Mouse (Mus musculus) limb, embryonic 15.5 days (tissue): ENCODE results near the gene Kif26a. TPM values are rescaled to one million over a fixed set of nuclear protein-coding genes. Genes with fewer than 3 reads are reported as not detected.

Experiments
- ATAC-seq: fragments of 200-750 bp; cut with Nextera tagmentation; 2 replicates; pipeline ENCODE4 v1.8.0; 2017; ENCODE audit warnings: low read depth, moderate TSS enrichment; ENCODE audit not compliant: insufficient number of reproducible peaks, low FRiP score, low TSS enrichment
- H3K27ac ChIP-seq: fragments of 300-500 bp; sonication (generic); 2 replicates; pipeline ENCODE4 v1.5.1; 2015; ENCODE audit warnings: moderate library complexity, mild to moderate bottlenecking, inconsistent platforms
- H3K27me3 ChIP-seq: fragments of 300-500 bp; sonication (generic); 2 replicates; pipeline ENCODE4 v1.6.1; 2015; ENCODE audit warnings: inconsistent platforms
- H3K36me3 ChIP-seq: fragments of 300-500 bp; sonication (generic); 2 replicates; pipeline ENCODE4 v1.6.1; 2015; ENCODE audit warnings: inconsistent platforms
- H3K4me1 ChIP-seq: fragments of 300-500 bp; sonication (generic); 2 replicates; pipeline ENCODE4 v1.6.1; 2015; ENCODE audit warnings: inconsistent platforms
- H3K4me2 ChIP-seq: fragments of 300-500 bp; sonication (generic); 2 replicates; pipeline ENCODE4 v1.6.1; 2015; ENCODE audit warnings: mild to moderate bottlenecking, inconsistent platforms
- H3K4me3 ChIP-seq: fragments of 300-500 bp; sonication (generic); 2 replicates; pipeline ENCODE4 v1.5.1; 2015; ENCODE audit warnings: mild to moderate bottlenecking, inconsistent platforms
- H3K9ac ChIP-seq: fragments of 300-500 bp; sonication (generic); 2 replicates; pipeline ENCODE4 v1.6.1; 2015; ENCODE audit warnings: inconsistent platforms
- H3K9me3 ChIP-seq: fragments of 300-500 bp; sonication (generic); 2 replicates; pipeline ENCODE4 v1.6.1; 2016; ENCODE audit warnings: inconsistent platforms
- WGBS: fragments of 180-500 bp; shearing (Covaris S2); methylation state at CpG from one replicate; pipeline ENCODE4 v1.1.7; 2015; 5-methylcytosine and 5-hydroxymethylcytosine counted together
- polyA plus RNA-seq: library from polyadenylated mRNA; unstranded; fragments of >200 nt; fragmentation: Nextera tagmentation; extraction: Ambion mirVana; gene quantifications from 2 replicates; pipeline ENCODE4 v1.2.1, GENCODE M21; 2015

Kif26a gene
- polyA plus RNA-seq, 1 experiment from 2014 or later: 8.7 TPM

DNA sequence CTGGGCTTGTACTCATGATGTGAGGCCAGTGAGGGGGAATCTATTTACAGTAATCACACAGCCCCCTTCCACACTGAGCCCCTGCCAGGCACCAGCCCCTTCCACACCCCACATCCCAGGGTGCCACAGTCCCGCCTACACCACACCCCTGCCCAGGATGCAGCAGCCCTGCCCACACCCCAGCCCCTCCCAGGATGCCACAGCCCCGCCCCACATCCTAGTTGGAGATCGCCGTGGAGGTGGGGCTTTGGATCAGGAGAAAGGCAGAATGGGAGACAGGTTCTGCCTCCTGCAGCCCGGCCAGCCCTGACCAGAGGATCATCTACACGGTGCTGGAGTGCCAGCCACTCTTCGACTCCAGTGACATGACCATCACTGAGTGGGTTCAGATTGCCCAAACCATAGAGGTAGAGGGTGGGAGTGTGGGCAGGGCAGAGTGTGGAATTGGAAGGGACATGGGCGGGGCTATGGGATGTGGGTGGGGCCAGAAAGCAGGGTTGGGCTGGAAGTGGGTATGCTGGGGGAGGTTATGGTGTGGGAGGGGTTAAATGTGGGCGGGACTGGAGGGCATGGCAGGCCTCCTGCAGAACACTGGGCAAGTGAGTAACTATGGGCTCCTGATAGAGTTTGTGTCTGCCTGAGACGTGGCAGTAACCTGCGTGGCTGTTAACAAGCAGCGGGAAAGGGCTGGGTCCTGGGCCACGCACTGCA is 33.2 kb upstream of the Kif26a start:
- H3K9ac ChIP-seq: no peak overlapping the region
- peaks cover 11% of the 10 kb centered on the region for H3K4me1 ChIP-seq
- no peak overlapping the region for H3K4me3 ChIP-seq
- ATAC-seq: peak; percentile 46
- no peaks in the 10 kb centered on the region for H3K9me3 ChIP-seq
- WGBS: 15% methylated on average over 13 of the region's 13 CpGs
- 0 out of 2 replicates have a peak, but pooled peaks cover 11% of the 10 kb centered on the region for H3K27me3 ChIP-seq
- H3K27ac ChIP-seq: no peak overlapping the region
- H3K36me3 ChIP-seq: no peaks in the 10 kb centered on the region
- no peak overlapping the region for H3K4me2 ChIP-seq

DNA sequence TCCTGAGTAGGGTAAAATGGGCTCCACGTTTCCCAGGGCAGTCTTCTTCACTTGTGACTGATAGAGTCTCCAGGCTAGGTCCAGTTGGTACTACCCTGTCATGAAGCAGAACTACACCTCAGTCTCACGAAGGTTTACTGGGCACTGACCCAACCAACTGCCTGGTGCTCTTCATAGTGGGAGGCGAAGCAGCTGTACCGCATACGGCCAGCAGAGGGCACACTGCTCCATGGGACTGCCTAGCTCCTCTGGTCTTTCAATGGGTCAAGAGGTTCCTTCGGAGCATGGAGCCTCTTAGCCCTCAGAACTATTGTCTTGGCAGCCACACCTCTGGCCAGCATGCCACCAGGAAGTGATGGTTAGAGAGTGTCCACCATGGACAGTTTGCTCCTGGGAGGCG is 32.3 kb upstream of the Kif26a start:
- Histone ChIP-seq H3K4me2 (no peak overlapping the region), H3K36me3 (no peaks in the 10 kb centered on the region), H3K9me3 (no peaks in the 10 kb centered on the region), H3K27me3 (0 out of 2 replicates have a peak, but pooled peaks cover 11% of the 10 kb centered on the region), H3K9ac (no peak overlapping the region), H3K27ac (no peak overlapping the region), H3K4me1 (peaks cover 11% of the 10 kb centered on the region), H3K4me3 (no peak overlapping the region)
- 17% methylated on average over 7 of the region's 7 CpGs for WGBS
- no peak for ATAC-seq

DNA sequence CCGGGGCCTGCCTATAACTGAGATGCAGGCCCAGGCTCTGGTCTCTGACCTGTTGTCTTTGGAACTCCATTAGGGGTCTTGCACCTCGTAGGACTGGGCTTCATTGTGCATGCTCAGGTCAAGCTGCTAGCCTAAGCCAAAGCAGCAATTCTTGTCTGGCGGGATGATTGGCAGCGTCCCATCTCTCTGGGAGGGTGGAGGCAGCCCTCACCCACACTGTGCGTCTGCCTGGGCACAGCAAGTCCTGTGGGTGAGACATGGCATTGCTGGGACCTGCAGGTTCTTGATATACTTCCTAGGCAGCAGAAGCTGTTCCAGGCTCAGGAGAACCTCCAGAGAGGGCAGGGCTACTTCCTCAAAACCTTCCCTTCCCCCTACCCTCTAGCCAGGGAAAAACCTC is 29.0 kb upstream of the Kif26a start:
- no peak overlapping the region for H3K4me3 ChIP-seq
- H3K4me2 ChIP-seq: no peak overlapping the region
- peaks cover 11% of the 10 kb centered on the region for H3K4me1 ChIP-seq
- H3K27ac ChIP-seq: 0 out of 2 replicates have a peak overlapping the region, but pooled peaks have one; percentile 3
- H3K9me3 ChIP-seq: no peaks in the 10 kb centered on the region
- no peaks in the 10 kb centered on the region for H3K36me3 ChIP-seq
- WGBS: 68% methylated on average over 5 of the region's 5 CpGs
- H3K27me3 ChIP-seq: 0 out of 2 replicates have a peak, but pooled peaks cover 10% of the 10 kb centered on the region
- no peak overlapping the region for H3K9ac ChIP-seq
- ATAC-seq: no peak

DNA sequence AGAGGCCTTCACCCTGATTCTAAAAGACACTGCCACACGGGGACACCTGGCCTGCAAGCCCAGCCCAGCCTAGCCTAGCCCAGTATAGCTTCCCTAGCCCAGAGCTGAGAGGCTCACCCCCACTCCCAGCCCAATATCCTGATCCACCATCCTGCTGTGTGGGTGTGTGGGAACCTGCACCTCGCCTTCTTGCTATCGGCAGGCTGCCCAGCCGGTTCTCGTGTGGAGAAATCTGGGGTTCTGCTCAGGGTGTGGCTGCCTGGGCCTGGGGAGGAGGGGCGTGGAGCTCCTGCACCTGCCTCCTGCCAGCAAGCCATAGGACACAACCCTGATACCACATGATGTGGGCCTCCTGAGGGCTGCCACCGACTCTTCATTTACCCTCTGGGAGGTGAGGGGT is 28.4 kb upstream of the Kif26a start:
- Histone ChIP-seq H3K36me3 (no peaks in the 10 kb centered on the region), H3K4me1 (peaks cover 10% of the 10 kb centered on the region), H3K4me3 (no peak overlapping the region), H3K9ac (no peak overlapping the region), H3K9me3 (no peaks in the 10 kb centered on the region), H3K4me2 (no peak overlapping the region), H3K27me3 (0 out of 2 replicates have a peak, but pooled peaks cover 4% of the 10 kb centered on the region), H3K27ac (peak overlapping the region; percentile 74)
- 59% methylated on average over 7 of the region's 7 CpGs for WGBS
- ATAC-seq: no peak

DNA sequence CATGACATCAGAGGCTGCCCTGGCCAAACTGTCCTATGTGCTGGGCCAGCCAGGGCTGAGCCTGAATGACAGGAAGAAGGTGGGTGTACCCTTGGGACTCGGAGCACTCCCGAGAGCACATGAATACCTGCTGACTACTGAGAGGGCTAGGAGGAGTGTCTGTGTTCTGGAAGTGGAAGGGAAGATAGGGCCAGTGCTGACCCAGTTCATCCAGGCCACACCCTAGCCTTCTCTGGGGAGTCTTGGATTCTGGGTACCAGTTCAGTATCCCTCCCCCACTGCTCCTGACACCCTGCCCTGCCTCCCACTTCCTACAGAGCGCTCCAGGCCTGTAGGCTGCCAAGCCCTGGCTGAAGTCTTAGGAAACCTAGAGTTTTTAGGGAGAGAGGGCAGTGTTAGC is 24.8 kb upstream of the Kif26a start:
- Histone ChIP-seq H3K9ac (no peak overlapping the region), H3K36me3 (no peaks in the 10 kb centered on the region), H3K27ac (no peak overlapping the region), H3K4me3 (no peak overlapping the region), H3K9me3 (no peaks in the 10 kb centered on the region), H3K4me1 (peaks cover 4% of the 10 kb centered on the region; the same call in 1 of the 2 replicates), H3K4me2 (no peak overlapping the region), H3K27me3 (no peaks in the 10 kb centered on the region)
- 71% methylated on average over 3 of the region's 3 CpGs for WGBS
- no peak for ATAC-seq

DNA sequence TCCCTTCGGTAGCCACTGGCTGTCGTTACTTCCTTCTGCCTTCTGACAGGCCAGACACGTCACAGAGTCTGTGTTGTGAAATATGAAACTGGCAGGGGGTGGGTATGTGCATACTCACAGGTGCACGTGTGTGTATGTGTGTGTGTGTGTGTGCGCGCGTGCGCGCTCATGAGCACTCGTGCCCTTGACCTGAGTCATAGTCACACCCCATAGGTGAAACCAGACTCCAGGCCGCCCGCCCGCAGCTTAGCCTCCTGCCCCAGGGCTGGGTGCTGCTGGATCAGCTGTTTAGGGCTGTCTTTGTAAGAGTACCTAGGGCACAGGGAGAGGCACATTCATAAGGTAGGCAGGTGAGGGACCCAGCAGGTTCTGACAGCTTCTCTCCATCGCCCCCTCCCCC is 20.1 kb upstream of the Kif26a start:
- H3K36me3 ChIP-seq: no peaks in the 10 kb centered on the region
- peaks cover 15% of the 10 kb centered on the region for H3K27me3 ChIP-seq
- no peak for ATAC-seq
- no peak overlapping the region for H3K9ac ChIP-seq
- H3K4me1 ChIP-seq: peaks cover 14% of the 10 kb centered on the region
- H3K4me2 ChIP-seq: no peak overlapping the region
- 49% methylated on average over 14 of the region's 14 CpGs for WGBS
- H3K4me3 ChIP-seq: no peak overlapping the region
- H3K9me3 ChIP-seq: no peaks in the 10 kb centered on the region
- H3K27ac ChIP-seq: no peak overlapping the region; the same call in 1 of the 2 replicates

DNA sequence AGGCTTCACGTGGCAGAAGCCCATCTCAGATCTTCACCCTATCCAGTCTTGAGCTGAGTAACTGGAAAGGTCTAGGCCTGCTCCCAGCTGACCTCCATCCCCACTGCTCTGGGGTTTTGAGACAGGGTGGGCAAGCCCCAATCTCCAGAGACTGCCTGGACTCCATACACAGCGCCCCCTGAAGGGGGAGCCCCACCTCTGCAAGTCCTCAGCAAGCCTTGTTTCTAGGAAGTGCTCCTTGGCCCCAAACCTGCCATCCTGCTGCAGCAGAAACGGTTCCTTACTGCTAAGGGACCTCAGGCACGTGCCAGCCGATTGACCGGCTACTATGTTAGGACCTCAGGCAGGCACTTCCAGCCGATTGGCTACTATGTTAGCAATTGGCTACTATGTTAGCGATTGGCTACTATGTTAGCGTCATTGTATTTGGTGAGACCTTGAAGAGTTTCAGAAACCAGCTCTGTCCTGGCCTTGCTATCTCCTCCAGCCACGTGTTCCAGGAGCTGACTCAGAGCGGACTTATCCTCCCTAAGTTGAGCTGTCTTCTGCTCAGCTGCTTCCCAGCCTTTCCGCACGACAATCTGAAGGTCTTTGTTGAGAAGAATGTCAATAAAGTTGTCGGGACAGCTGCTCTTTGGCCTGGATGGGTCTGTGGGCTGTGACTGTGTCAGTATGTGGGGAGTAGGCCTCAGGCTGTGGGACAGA is 18.9 kb upstream of the Kif26a start:
- Histone ChIP-seq H3K9me3 (no peaks in the 10 kb centered on the region), H3K4me1 (peaks cover 17% of the 10 kb centered on the region), H3K4me3 (no peak overlapping the region), H3K27me3 (peaks cover 25% of the 10 kb centered on the region), H3K9ac (no peak overlapping the region), H3K36me3 (no peaks in the 10 kb centered on the region), H3K4me2 (no peak overlapping the region), H3K27ac (0 out of 2 replicates have a peak overlapping the region, but pooled peaks have one; percentile 65)
- 64% methylated on average over 14 of the region's 14 CpGs for WGBS
- ATAC-seq: no peak

DNA sequence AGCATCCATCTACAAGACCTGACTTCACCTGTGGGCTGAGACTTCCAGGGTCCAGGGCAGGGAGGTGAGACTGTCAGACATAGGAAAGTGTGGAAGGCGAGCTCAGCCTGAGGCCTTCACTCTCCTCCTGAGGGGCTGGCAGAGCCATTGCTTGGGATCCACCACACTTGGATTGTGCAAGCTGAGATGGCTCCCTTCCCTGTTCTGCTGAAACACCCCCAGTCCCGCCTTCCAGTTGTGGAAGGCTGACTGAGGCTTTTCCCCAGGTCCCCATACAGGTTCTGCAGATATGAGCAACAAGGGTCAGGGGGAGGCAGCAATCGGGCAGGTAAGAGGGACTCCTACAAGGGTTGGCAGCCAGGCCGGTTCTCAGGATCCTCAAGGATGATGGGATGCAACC is 17.5 kb upstream of the Kif26a start:
- Histone ChIP-seq H3K27me3 (peaks cover 34% of the 10 kb centered on the region), H3K4me3 (no peak overlapping the region), H3K36me3 (no peaks in the 10 kb centered on the region), H3K27ac (peak overlapping the region; percentile 65), H3K4me1 (peaks cover 17% of the 10 kb centered on the region), H3K9me3 (no peaks in the 10 kb centered on the region), H3K4me2 (no peak overlapping the region), H3K9ac (no peak overlapping the region)
- WGBS: 69% methylated on average over 4 of the region's 4 CpGs
- ATAC-seq: no peak

DNA sequence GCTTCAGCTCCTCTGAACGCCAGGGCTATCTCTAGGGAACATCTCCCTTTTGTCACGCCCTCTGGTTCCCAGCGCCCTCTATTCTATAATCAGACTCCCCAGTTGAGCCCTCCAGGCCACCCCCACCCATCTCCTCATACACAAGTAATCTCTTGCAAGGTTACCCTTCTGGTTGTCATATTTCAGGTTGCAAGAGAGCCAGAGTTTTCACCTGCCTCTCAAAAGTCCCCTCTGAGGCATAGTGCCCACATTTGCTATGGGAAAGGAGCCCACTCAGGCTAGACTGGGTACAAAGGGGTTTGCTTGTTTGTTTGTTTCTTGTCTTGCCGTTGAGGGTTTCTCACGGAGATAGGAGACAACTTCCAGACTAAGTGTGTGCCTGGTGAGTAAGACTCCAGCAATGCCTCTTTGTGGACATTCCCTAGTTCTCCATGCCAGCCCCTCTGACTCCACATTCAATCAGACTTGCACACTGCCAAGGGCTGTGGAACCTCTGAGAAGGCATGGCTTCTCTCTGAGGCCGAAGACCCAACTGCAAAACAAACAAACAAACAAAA is 16.6 kb upstream of the Kif26a start:
- Histone ChIP-seq H3K27me3 (peaks cover 37% of the 10 kb centered on the region), H3K4me2 (no peak overlapping the region), H3K4me3 (no peak overlapping the region), H3K9ac (no peak overlapping the region), H3K4me1 (peaks cover 17% of the 10 kb centered on the region), H3K27ac (peak overlapping the region; percentile 55), H3K9me3 (no peaks in the 10 kb centered on the region), H3K36me3 (no peaks in the 10 kb centered on the region)
- no peak for ATAC-seq
- WGBS: 68% methylated on average over 6 of the region's 6 CpGs

DNA sequence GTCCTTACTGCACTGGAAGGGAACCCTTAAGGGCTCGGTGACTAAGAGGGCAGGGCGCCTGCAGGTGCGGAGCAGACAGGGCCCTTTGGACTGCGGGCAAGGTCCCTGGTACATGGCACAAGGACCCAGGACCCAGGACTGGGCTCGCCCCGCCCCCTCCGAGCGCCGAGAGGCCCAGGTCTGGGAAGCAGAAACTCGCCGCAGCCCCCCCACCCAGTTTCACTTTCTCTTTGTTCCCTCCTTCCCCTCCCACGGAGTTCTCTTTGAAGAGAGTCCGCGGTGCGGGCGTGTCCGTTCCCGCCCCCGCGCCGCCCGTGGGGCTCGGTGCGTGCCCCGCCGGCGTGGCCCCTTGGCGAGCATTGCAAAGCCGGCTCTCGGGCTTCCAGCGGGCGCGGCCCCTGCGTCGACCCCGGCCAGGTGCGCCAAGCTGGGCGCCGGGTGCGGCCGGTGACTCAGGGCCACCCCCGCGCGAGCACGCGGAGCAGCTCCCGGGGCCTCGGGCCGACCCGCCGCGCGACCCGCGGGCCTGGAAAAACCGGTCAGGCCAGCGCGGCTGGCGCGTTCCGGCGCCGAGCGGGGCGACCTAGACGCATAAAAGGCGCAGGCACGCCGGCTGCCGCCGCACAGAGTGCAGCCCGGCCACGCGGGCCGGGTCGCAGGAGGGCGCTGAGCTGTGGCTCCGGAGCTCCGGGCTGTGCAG is 15.7 kb upstream of the Kif26a start:
- peak overlapping the region; percentile 94 for H3K4me2 ChIP-seq
- peaks cover 39% of the 10 kb centered on the region for H3K27me3 ChIP-seq
- H3K36me3 ChIP-seq: no peaks in the 10 kb centered on the region
- H3K4me3 ChIP-seq: peak overlapping the region; percentile 70
- peak overlapping the region; percentile 55 for H3K27ac ChIP-seq
- no peaks in the 10 kb centered on the region for H3K9me3 ChIP-seq
- no peak for ATAC-seq
- H3K4me1 ChIP-seq: peaks cover 17% of the 10 kb centered on the region
- under 1% methylated on average over 78 of the region's 79 CpGs for WGBS
- peak overlapping the region; percentile 45 for H3K9ac ChIP-seq

DNA sequence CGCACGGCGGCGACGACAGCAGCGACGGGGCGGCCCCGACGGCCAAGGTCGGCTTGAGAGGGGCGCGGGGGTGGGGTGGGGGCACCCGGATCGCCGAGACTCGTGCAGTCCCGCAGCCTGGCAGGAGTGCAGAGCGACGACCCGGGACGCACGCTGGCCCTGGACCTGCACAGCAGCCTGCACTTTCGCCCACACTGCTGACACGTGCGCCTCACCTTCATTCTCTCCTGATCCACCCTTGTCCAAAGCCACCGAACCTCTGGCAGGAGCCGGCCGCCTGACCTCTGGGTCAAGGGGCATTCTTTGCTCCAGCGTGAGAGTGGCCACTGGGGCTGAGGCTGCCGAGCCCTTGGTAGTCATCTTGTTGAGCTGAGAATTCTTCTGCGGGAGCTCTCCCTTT is 15.1 kb upstream of the Kif26a start:
- no peaks in the 10 kb centered on the region for H3K9me3 ChIP-seq
- ATAC-seq: no peak
- H3K36me3 ChIP-seq: no peaks in the 10 kb centered on the region
- H3K4me1 ChIP-seq: peaks cover 16% of the 10 kb centered on the region
- WGBS: 13% methylated on average over 32 of the region's 32 CpGs
- peak overlapping the region; percentile 55 for H3K27ac ChIP-seq
- H3K27me3 ChIP-seq: peaks cover 43% of the 10 kb centered on the region
- peak overlapping the region; percentile 94 for H3K4me2 ChIP-seq
- H3K9ac ChIP-seq: 0 out of 2 replicates have a peak overlapping the region, but pooled peaks have one; percentile 45
- H3K4me3 ChIP-seq: peak overlapping the region; percentile 70
